8 mouse cellular contexts compared by ENCODE assay signal in the genomic region with DNA sequence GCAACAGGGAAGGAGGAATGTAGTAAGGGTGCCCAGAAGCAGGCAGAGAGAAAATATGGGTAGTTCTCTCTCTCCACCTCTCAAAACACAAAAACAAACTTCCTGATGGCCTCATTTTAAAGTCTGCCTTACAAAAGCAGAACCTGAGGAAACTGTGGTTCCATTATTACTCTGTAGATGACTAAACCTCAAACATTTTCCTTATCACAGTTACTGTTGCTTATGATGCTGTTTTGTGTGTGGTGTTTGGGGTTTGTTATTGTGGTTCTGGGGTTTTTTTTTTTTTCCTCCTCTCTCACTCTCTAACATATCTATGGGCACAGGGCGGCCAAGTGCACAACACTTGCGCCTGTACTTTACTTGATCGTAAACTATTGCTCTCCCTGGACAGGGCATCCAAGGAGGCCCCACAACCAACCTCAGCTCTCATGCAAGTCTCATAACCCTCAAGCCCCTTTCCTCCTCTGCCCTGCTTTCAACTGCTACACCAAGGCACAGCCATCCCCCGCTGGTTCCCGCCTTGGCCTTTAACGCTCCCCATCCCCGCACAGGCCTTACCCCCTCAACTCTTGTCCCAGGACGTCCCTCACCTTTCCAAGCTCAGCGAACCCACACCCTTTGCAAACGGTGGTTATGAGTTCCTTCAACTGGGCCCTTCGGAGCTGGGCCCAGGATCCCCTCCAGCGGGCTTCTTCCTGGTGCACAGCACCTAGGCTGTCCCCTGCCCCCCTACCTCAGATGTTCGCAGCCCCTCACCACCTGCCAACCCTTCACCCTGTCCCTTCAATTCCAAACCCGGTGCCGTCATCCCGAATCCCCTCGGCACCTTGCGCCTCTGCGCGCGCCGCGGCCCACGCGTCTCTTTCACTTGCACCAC. TPM values are rescaled to one million over a fixed set of nuclear protein-coding genes. Genes with fewer than 3 reads are reported as not detected.
DNase-seq lines count a peak whose midpoint lies in the region; ATAC-seq and TF ChIP-seq lines count a peak whose summit lies in the region.

No protein-coding gene starts in this region.

- peak overlapping the region; percentile 80 for H3K9ac ChIP-seq in lung, postnatal 0 days (replicated peaks; ENCODE audit: low read depth)
- peak overlapping the region; percentile 95 for H3K9ac ChIP-seq in stomach, embryonic 16.5 days (ENCODE audit: low read length)

- TF ChIP-seq EP300 in lung, postnatal 0 days (IDR thresholded peaks at IDR 0.05), result no peak

- no peaks in the 10 kb centered on the region for H3K9me3 ChIP-seq in hindbrain, embryonic 10.5 days
- H3K9me3 ChIP-seq in lung, postnatal 0 days (ENCODE audit: low read length), result no peaks in the 10 kb centered on the region
- H3K9me3 ChIP-seq in stomach, embryonic 16.5 days (replicated peaks; ENCODE audit: control insufficient read depth, low read length), result no peaks in the 10 kb centered on the region

- 3% methylated on average over 25 of the region's 25 CpGs for WGBS in hindbrain, embryonic 10.5 days
- under 1% methylated on average over 25 of the region's 25 CpGs for WGBS in lung, postnatal 0 days
- under 1% methylated on average over 25 of the region's 25 CpGs for WGBS in stomach, embryonic 16.5 days

- peak in 1 of 2 experiments; percentile 32 for DNase-seq in left cerebral cortex, adult 2 months (ENCODE audit: extremely low spot score in 1 of 2, low spot score in 2 of 2)
- DNase-seq in left cerebral cortex, adult 8-10 months (ENCODE audit: low spot score in 2 of 2), result no peak
- no peak for DNase-seq in hindbrain, embryonic 10.5 days (ENCODE audit: low spot score)
- DNase-seq in lung, postnatal 0 days (ENCODE audit: low spot score), result peak; percentile 29
- no peak for DNase-seq in ovary, postnatal 10 days (ENCODE audit: low spot score)
- DNase-seq in cerebellum, postnatal 25 days, result no peak

- peak overlapping the region; percentile 84 for H3K4me2 ChIP-seq in lung, postnatal 0 days (replicated peaks; ENCODE audit: low read depth, low read length)
- H3K4me2 ChIP-seq in stomach, embryonic 16.5 days (ENCODE audit: low read depth, low read length), result peak overlapping the region; percentile 92

- peak; percentile 34; the same call in 1 of the 2 replicates for TF ChIP-seq POLR2A in bone marrow macrophage, adult 2 months (IDR thresholded peaks at IDR 0.05; ENCODE audit: borderline replicate concordance, low read depth, low read length)

- TF ChIP-seq CTCF in left cerebral cortex, adult 2 months (IDR thresholded peaks at IDR 0.05), result no peak
- TF ChIP-seq CTCF in bone marrow macrophage, adult 2 months (IDR thresholded peaks at IDR 0.05; ENCODE audit: low read depth, low read length), result no peak
- no peak for TF ChIP-seq CTCF in lung, postnatal 0 days (IDR thresholded peaks at IDR 0.05)

- H3K27ac ChIP-seq in left cerebral cortex, adult 2 months, result peak overlapping the region; percentile 82
- H3K27ac ChIP-seq in bone marrow macrophage, adult 2 months (ENCODE audit: insufficient read depth, low read depth, low read length), result peak overlapping the region; percentile 65
- peak overlapping the region; percentile 93 for H3K27ac ChIP-seq in hindbrain, embryonic 10.5 days
- H3K27ac ChIP-seq in lung, postnatal 0 days (ENCODE audit: low read length), result peak overlapping the region; percentile 49
- peak overlapping the region; percentile 85 for H3K27ac ChIP-seq in stomach, embryonic 16.5 days (ENCODE audit: low read length)

- peaks cover 14% of the 10 kb centered on the region for H3K36me3 ChIP-seq in hindbrain, embryonic 10.5 days
- no peaks in the 10 kb centered on the region for H3K36me3 ChIP-seq in lung, postnatal 0 days (ENCODE audit: insufficient read depth, low read length)
- H3K36me3 ChIP-seq in stomach, embryonic 16.5 days (ENCODE audit: control insufficient read depth, insufficient read depth, low read length), result no peaks in the 10 kb centered on the region

- no peaks in the 10 kb centered on the region for H3K27me3 ChIP-seq in hindbrain, embryonic 10.5 days (ENCODE audit: insufficient read depth, poor library complexity, severe bottlenecking)
- H3K27me3 ChIP-seq in lung, postnatal 0 days (replicated peaks; ENCODE audit: insufficient read depth, low read length), result no peaks in the 10 kb centered on the region
- no peaks in the 10 kb centered on the region for H3K27me3 ChIP-seq in stomach, embryonic 16.5 days (ENCODE audit: control insufficient read depth, insufficient read depth, low read length)

- peaks cover 16% of the 10 kb centered on the region for H3K4me1 ChIP-seq in bone marrow macrophage, adult 2 months (ENCODE audit: control insufficient read depth, insufficient read depth, low read length)
- H3K4me1 ChIP-seq in hindbrain, embryonic 10.5 days (replicated peaks), result peaks cover 22% of the 10 kb centered on the region
- H3K4me1 ChIP-seq in lung, postnatal 0 days (ENCODE audit: insufficient read depth, low read depth, low read length), result 0 out of 2 replicates have a peak, but pooled peaks cover 2% of the 10 kb centered on the region
- peaks cover 8% of the 10 kb centered on the region; the same call in 1 of the 2 replicates for H3K4me1 ChIP-seq in stomach, embryonic 16.5 days (ENCODE audit: control insufficient read depth, insufficient read depth, low read length)

- intact Hi-C loops in left cerebral cortex, adult 2 months (cut with DNase I), result loop anchor here (10.0 kb wide), 1 partner anchor 224 kb away; no protein-coding TSS in a partner anchor

- ATAC-seq in lung, postnatal 0 days, result no peak
- peak; percentile 7; the same call in 1 of the 2 replicates for ATAC-seq in stomach, embryonic 16.5 days (ENCODE audit: insufficient read depth, low FRiP score)

- peak overlapping the region; percentile 87 for H3K4me3 ChIP-seq in left cerebral cortex, adult 2 months
- H3K4me3 ChIP-seq in bone marrow macrophage, adult 2 months (ENCODE audit: insufficient read depth, low read length), result peak overlapping the region; percentile 92
- peak overlapping the region; percentile 88 for H3K4me3 ChIP-seq in hindbrain, embryonic 10.5 days
- peak overlapping the region; percentile 79 for H3K4me3 ChIP-seq in lung, postnatal 0 days (ENCODE audit: low read depth, low read length)
- peak overlapping the region; percentile 93 for H3K4me3 ChIP-seq in stomach, embryonic 16.5 days (replicated peaks; ENCODE audit: low read length)

RNA-seq across cellular contexts. Expression of a gene that starts 0.6 kb away (rescaled TPM):
- 10 to 100 TPM; 74.5 to 80.4 TPM for total RNA-seq in left cerebral cortex, adult 2 months (2021)
- 10 to 100 TPM; 64.6 to 72.6 (median 70.9) TPM for total RNA-seq in left cerebral cortex, adult 8-10 months (2022)
- 29.1 and 39.3 TPM in 2 replicates for polyA plus RNA-seq in bone marrow macrophage, adult 2 months (2012; ENCODE audit: insufficient read depth, insufficient read length, missing spikeins)
- 39.9 and 41.6 TPM in 2 replicates for polyA plus RNA-seq in hindbrain, embryonic 10.5 days (2016; fragmentation: Nextera tagmentation; extraction: Ambion mirVana)
- polyA plus RNA-seq in lung, postnatal 0 days (2015; fragmentation: Nextera tagmentation; extraction: Ambion mirVana), result 25.1 and 26.0 TPM in 2 replicates
- polyA plus RNA-seq in stomach, embryonic 16.5 days (2015; fragmentation: Nextera tagmentation; extraction: Ambion mirVana), result 40.1 and 44.0 TPM in 2 replicates

RNA-seq across cellular contexts. Expression of a gene that starts 5.1 kb away (rescaled TPM):
- 1 to 10 TPM in 1 of 2 experiments, under 1 TPM in 1; 0.98 to 1.1 TPM for total RNA-seq in left cerebral cortex, adult 2 months (2021)
- 1 to 10 TPM in 2 of 4 experiments, under 1 TPM in 2; 0.98 to 2.0 (median 1.1) TPM for total RNA-seq in left cerebral cortex, adult 8-10 months (2022)
- polyA plus RNA-seq in bone marrow macrophage, adult 2 months (2012; ENCODE audit: insufficient read depth, insufficient read length, missing spikeins), result not detected in 2 replicates
- 0.13 TPM in 1 of 2 replicates, not detected in the other for polyA plus RNA-seq in hindbrain, embryonic 10.5 days (2016; fragmentation: Nextera tagmentation; extraction: Ambion mirVana)
- 0.11 TPM in 1 of 2 replicates, not detected in the other for polyA plus RNA-seq in lung, postnatal 0 days (2015; fragmentation: Nextera tagmentation; extraction: Ambion mirVana)
- not detected in 2 replicates for polyA plus RNA-seq in stomach, embryonic 16.5 days (2015; fragmentation: Nextera tagmentation; extraction: Ambion mirVana)

RNA-seq across cellular contexts. Expression of a gene that starts 24.5 kb away (rescaled TPM):
- total RNA-seq in left cerebral cortex, adult 2 months (2021), result not detected
- not detected for total RNA-seq in left cerebral cortex, adult 8-10 months (2022)
- not detected in 2 replicates for polyA plus RNA-seq in bone marrow macrophage, adult 2 months (2012; ENCODE audit: insufficient read depth, insufficient read length, missing spikeins)
- not detected in 2 replicates for polyA plus RNA-seq in hindbrain, embryonic 10.5 days (2016; fragmentation: Nextera tagmentation; extraction: Ambion mirVana)
- polyA plus RNA-seq in lung, postnatal 0 days (2015; fragmentation: Nextera tagmentation; extraction: Ambion mirVana), result not detected in 2 replicates
- polyA plus RNA-seq in stomach, embryonic 16.5 days (2015; fragmentation: Nextera tagmentation; extraction: Ambion mirVana), result not detected in 2 replicates

RNA-seq across cellular contexts. Expression of a gene that starts 26.2 kb away (rescaled TPM):
- total RNA-seq in left cerebral cortex, adult 2 months (2021), result 10 to 100 TPM; 64.9 to 65.5 TPM
- total RNA-seq in left cerebral cortex, adult 8-10 months (2022), result 10 to 100 TPM; 47.6 to 57.7 (median 52.5) TPM
- polyA plus RNA-seq in bone marrow macrophage, adult 2 months (2012; ENCODE audit: insufficient read depth, insufficient read length, missing spikeins), result not detected in 2 replicates
- polyA plus RNA-seq in hindbrain, embryonic 10.5 days (2016; fragmentation: Nextera tagmentation; extraction: Ambion mirVana), result 0.49 and 0.60 TPM in 2 replicates
- 0.06 and 0.12 TPM in 2 replicates for polyA plus RNA-seq in lung, postnatal 0 days (2015; fragmentation: Nextera tagmentation; extraction: Ambion mirVana)
- 1.1 and 1.3 TPM in 2 replicates for polyA plus RNA-seq in stomach, embryonic 16.5 days (2015; fragmentation: Nextera tagmentation; extraction: Ambion mirVana)

RNA-seq across cellular contexts. Expression of a gene that starts 31.3 kb away (rescaled TPM):
- not detected for total RNA-seq in left cerebral cortex, adult 2 months (2021)
- total RNA-seq in left cerebral cortex, adult 8-10 months (2022), result not detected
- polyA plus RNA-seq in bone marrow macrophage, adult 2 months (2012; ENCODE audit: insufficient read depth, insufficient read length, missing spikeins), result not detected in 2 replicates
- polyA plus RNA-seq in hindbrain, embryonic 10.5 days (2016; fragmentation: Nextera tagmentation; extraction: Ambion mirVana), result not detected in 2 replicates
- not detected in 2 replicates for polyA plus RNA-seq in lung, postnatal 0 days (2015; fragmentation: Nextera tagmentation; extraction: Ambion mirVana)
- not detected in 2 replicates for polyA plus RNA-seq in stomach, embryonic 16.5 days (2015; fragmentation: Nextera tagmentation; extraction: Ambion mirVana)
